Mouse (Mus musculus) urinary bladder, postnatal 36 days (tissue): ENCODE data around the gene Vmn2r14.
"Not testable (repeated sequence)": the region's sequence is repeated elsewhere in the genome, so short reads cannot be mapped to it uniquely, and the experiment has no call there.

ENCODE experiments used
- DNase-seq, 2 experiments: peaks; one replicate each; pipeline ENCODE4 v3.0.0; 2022; ENCODE audit warnings: low spot score in 2 of 2, mixed read lengths in 1 of 2

Gene Vmn2r14

GRCm38 (mm10) chr5:109224608-109225007, at the start of gene Vmn2r14:
TSS of gene Vmn2r14 (minus strand) at chr5:109224708.
- DNase-seq, result no peak

- not testable (repeated sequence) for DNase-seq
Observed at GRCm38 (mm10) chr5:109192099-109192498, 32.4 kb downstream of the Vmn2r14 start, which contains the start of gene Vmn2r13. TSS of gene Vmn2r13 (minus strand) at chr5:109192199.

- DNase-seq, result not testable (repeated sequence)
Observed at GRCm38 (mm10) chr5:109166851-109167250, 57.7 kb downstream of the Vmn2r14 start.
